Comparison of ENCODE assay signal across 8 mouse cellular contexts in genomic region chr1:75507006-75507405, GRCm38 (mm10). TPM values are rescaled to one million over a fixed set of nuclear protein-coding genes. Genes with fewer than 3 reads are reported as not detected.
A peak's percentile ranks its signal among the peaks of the same experiment; 100 is the strongest.
DNase-seq lines count a peak whose midpoint lies in the region; ATAC-seq lines count a peak whose summit lies in the region.

Inha (plus strand) TSS chr1:75507077.

- DNase-seq in kidney, adult 11 months: no peak
- peak; percentile 48 for DNase-seq in adrenal gland, adult 2 months
- no peak for DNase-seq in forebrain, embryonic 10.5 days (ENCODE audit: extremely low spot score, low spot score)
- no peak for DNase-seq in left cerebral cortex, postnatal 14 days (ENCODE audit: low spot score in 2 of 2)
- no peak for DNase-seq in T-cell, adult 2 months (ENCODE audit: low spot score)
- no peak for DNase-seq in kidney, postnatal 10 days

- intact Hi-C loops in left cerebral cortex, postnatal 14 days (cut with DNase I): no loop called here

- peak within 1 kb of the TSS; percentile 91 for H3K4me3 ChIP-seq in kidney, embryonic 14.5 days (ENCODE audit: low read length)
- peak within 1 kb of the TSS; percentile 90 for H3K4me3 ChIP-seq in forebrain, embryonic 10.5 days
- H3K4me3 ChIP-seq in neural tube, embryonic 15.5 days (replicated peaks): peak within 1 kb of the TSS; percentile 79

- peaks cover 16% of the 10 kb centered on the region for H3K36me3 ChIP-seq in kidney, embryonic 14.5 days (ENCODE audit: control insufficient read depth, insufficient read depth, low read length)
- peaks cover 21% of the 10 kb centered on the region for H3K36me3 ChIP-seq in forebrain, embryonic 10.5 days (replicated peaks)
- H3K36me3 ChIP-seq in neural tube, embryonic 15.5 days: peaks cover 5% of the 10 kb centered on the region

- no peaks in the 10 kb centered on the region for H3K9me3 ChIP-seq in kidney, embryonic 14.5 days (ENCODE audit: control insufficient read depth, low read length)
- H3K9me3 ChIP-seq in forebrain, embryonic 10.5 days: no peaks in the 10 kb centered on the region
- no peaks in the 10 kb centered on the region for H3K9me3 ChIP-seq in neural tube, embryonic 15.5 days (replicated peaks)

- H3K27me3 ChIP-seq in kidney, embryonic 14.5 days (ENCODE audit: control insufficient read depth, insufficient read depth, low read length): no peaks in the 10 kb centered on the region
- H3K27me3 ChIP-seq in forebrain, embryonic 10.5 days (ENCODE audit: poor library complexity, severe bottlenecking): peaks cover 67% of the 10 kb centered on the region
- 0 out of 2 replicates have a peak, but pooled peaks cover 4% of the 10 kb centered on the region for H3K27me3 ChIP-seq in neural tube, embryonic 15.5 days (replicated peaks)

- H3K9ac ChIP-seq in kidney, embryonic 14.5 days (ENCODE audit: low read depth, low read length): peak within 1 kb of the TSS; percentile 99
- H3K9ac ChIP-seq in neural tube, embryonic 15.5 days (replicated peaks): peak within 1 kb of the TSS; percentile 94

- peak within 1 kb of the TSS; percentile 100 for H3K27ac ChIP-seq in kidney, embryonic 14.5 days (ENCODE audit: low read depth, low read length)
- H3K27ac ChIP-seq in forebrain, embryonic 10.5 days: peak within 1 kb of the TSS; percentile 98
- peak within 1 kb of the TSS; percentile 89 for H3K27ac ChIP-seq in neural tube, embryonic 15.5 days (replicated peaks)

- 56% methylated on average over 10 of the region's 10 CpGs for WGBS in kidney, embryonic 14.5 days
- WGBS in forebrain, embryonic 10.5 days: 75% methylated on average over 10 of the region's 10 CpGs
- 80% methylated on average over 10 of the region's 10 CpGs for WGBS in neural tube, embryonic 15.5 days

- peak within 1 kb of the TSS; percentile 75 for H3K4me2 ChIP-seq in kidney, embryonic 14.5 days (replicated peaks; ENCODE audit: low read depth, low read length)
- H3K4me2 ChIP-seq in neural tube, embryonic 15.5 days: peak within 1 kb of the TSS; percentile 92

- ATAC-seq in kidney, embryonic 14.5 days (ENCODE audit: low FRiP score, low TSS enrichment): no peak
- no peak for ATAC-seq in neural tube, embryonic 15.5 days (ENCODE audit: low FRiP score)

- peaks cover 53% of the 10 kb centered on the region for H3K4me1 ChIP-seq in kidney, embryonic 14.5 days (ENCODE audit: control insufficient read depth, insufficient read depth, low read length)
- peaks cover 80% of the 10 kb centered on the region for H3K4me1 ChIP-seq in forebrain, embryonic 10.5 days
- peaks cover 37% of the 10 kb centered on the region for H3K4me1 ChIP-seq in neural tube, embryonic 15.5 days

RNA-seq across cellular contexts. Expression of gene Inha, which starts in this region (rescaled TPM):
- 2.7 and 3.0 TPM in 2 replicates for polyA plus RNA-seq in kidney, embryonic 14.5 days (2014; fragmentation: Nextera tagmentation; extraction: Ambion mirVana)
- 10 to 100 TPM; 15.0 to 38.5 TPM for total RNA-seq in adrenal gland, adult 2 months (2021)
- 193 and 227 TPM in 2 replicates for polyA plus RNA-seq in adrenal gland, adult 2 months (2012; rRNA removed)
- 2.7 and 2.9 TPM in 2 replicates for polyA plus RNA-seq in forebrain, embryonic 10.5 days (2016; fragmentation: Nextera tagmentation; extraction: Ambion mirVana)
- 10 to 100 TPM; 30.7 to 31.9 TPM for total RNA-seq in left cerebral cortex, postnatal 14 days (2021)
- polyA plus RNA-seq in neural tube, embryonic 15.5 days (2015; fragmentation: Nextera tagmentation; extraction: Ambion mirVana): 18.1 and 23.5 TPM in 2 replicates
